In the genomic region with DNA sequence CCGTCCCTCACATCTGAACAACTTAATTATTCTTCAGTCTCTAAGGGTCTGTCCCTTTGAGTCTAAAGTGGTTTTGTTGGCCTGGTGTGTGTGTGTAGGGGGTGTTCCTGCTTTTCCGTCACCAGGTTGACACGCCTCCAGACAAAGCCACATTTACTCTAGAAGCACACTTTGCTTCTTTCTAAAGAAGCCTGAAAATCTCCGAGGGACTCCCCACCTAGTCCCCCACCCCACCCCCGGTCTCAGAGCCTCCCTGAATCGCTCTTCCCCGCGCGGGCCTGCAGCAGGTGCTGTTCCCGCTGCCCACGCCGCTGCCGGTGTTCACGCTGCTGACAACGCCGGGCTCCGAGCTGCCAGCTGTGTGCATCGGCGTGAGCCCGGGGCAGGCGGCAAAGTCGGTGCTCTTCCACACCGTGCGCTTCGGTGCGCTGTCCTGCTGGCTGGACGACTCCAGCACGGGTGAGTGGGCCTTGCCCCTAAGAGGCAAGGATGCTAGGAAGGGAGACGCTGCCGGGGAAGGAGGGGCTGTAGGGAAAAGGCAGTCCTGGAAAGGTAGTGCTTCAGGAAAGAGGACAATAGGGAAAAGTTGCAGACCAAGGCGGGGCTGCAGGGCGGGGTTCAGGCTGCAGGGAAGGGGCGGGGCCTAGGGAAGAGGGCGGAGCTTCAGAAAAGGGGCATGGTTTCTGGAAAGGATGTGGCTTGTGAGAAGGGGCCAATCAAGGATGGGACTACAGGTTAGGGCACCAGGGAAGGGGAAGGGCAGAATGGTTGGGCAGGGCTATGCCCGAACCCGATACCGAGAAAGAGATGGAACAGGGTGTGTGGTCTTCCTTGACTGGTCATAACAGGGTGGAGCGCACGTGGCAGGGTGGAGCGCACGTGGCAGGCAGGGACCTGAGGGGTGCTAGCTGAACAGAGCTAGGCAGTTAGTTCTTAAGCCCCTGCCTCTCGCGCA, we compare ENCODE assay signal across 8 mouse cellular contexts. TPM values are rescaled to one million over a fixed set of nuclear protein-coding genes. Genes with fewer than 3 reads are reported as not detected.
DNase-seq lines count a peak whose midpoint lies in the region; ATAC-seq and TF ChIP-seq lines count a peak whose summit lies in the region.

No protein-coding gene starts in this region.

- H3K4me1 ChIP-seq in embryonic facial prominence, embryonic 12.5 days, result 0 out of 2 replicates have a peak, but pooled peaks cover 6% of the 10 kb centered on the region
- no peaks in the 10 kb centered on the region; the same call in 1 of the 2 replicates for H3K4me1 ChIP-seq in heart, embryonic 12.5 days (replicated peaks)
- H3K4me1 ChIP-seq in kidney, embryonic 14.5 days (ENCODE audit: control insufficient read depth, insufficient read depth, low read length), result peaks cover 9% of the 10 kb centered on the region; the same call in 1 of the 2 replicates
- peaks cover 12% of the 10 kb centered on the region; the same call in 1 of the 2 replicates for H3K4me1 ChIP-seq in lung, embryonic 15.5 days

- no peaks in the 10 kb centered on the region for H3K36me3 ChIP-seq in embryonic facial prominence, embryonic 12.5 days
- H3K36me3 ChIP-seq in heart, embryonic 12.5 days, result no peaks in the 10 kb centered on the region
- H3K36me3 ChIP-seq in kidney, embryonic 14.5 days (ENCODE audit: control insufficient read depth, insufficient read depth, low read length), result no peaks in the 10 kb centered on the region
- no peaks in the 10 kb centered on the region for H3K36me3 ChIP-seq in lung, embryonic 15.5 days

- H3K27ac ChIP-seq in layer of hippocampus, adult 2 months, result no peak overlapping the region
- peak overlapping the region; percentile 61 for H3K27ac ChIP-seq in embryonic facial prominence, embryonic 12.5 days
- H3K27ac ChIP-seq in heart, embryonic 12.5 days (ENCODE audit: poor library complexity, severe bottlenecking), result no peak overlapping the region
- H3K27ac ChIP-seq in kidney, embryonic 14.5 days (ENCODE audit: low read depth, low read length), result peak overlapping the region; percentile 69; the same call in 1 of the 2 replicates
- H3K27ac ChIP-seq in lung, embryonic 15.5 days, result peak overlapping the region; percentile 12; the same call in 1 of the 2 replicates

- H3K27me3 ChIP-seq in embryonic facial prominence, embryonic 12.5 days, result no peaks in the 10 kb centered on the region
- H3K27me3 ChIP-seq in heart, embryonic 12.5 days (replicated peaks), result peaks cover 22% of the 10 kb centered on the region
- H3K27me3 ChIP-seq in kidney, embryonic 14.5 days (ENCODE audit: control insufficient read depth, insufficient read depth, low read length), result no peaks in the 10 kb centered on the region
- no peaks in the 10 kb centered on the region for H3K27me3 ChIP-seq in lung, embryonic 15.5 days

- H3K9ac ChIP-seq in embryonic facial prominence, embryonic 12.5 days, result peak overlapping the region; percentile 69
- H3K9ac ChIP-seq in heart, embryonic 12.5 days, result peak overlapping the region; percentile 71
- H3K9ac ChIP-seq in kidney, embryonic 14.5 days (ENCODE audit: low read depth, low read length), result peak overlapping the region; percentile 70
- H3K9ac ChIP-seq in lung, embryonic 15.5 days, result peak overlapping the region; percentile 38

- TF ChIP-seq CTCF in layer of hippocampus, adult 2 months (conservative IDR thresholded peaks at IDR 0.05), result no peak

- no peaks in the 10 kb centered on the region for H3K9me3 ChIP-seq in embryonic facial prominence, embryonic 12.5 days
- no peaks in the 10 kb centered on the region; the same call in 1 of the 2 replicates for H3K9me3 ChIP-seq in heart, embryonic 12.5 days (replicated peaks)
- H3K9me3 ChIP-seq in kidney, embryonic 14.5 days (ENCODE audit: control insufficient read depth, low read length), result no peaks in the 10 kb centered on the region
- no peaks in the 10 kb centered on the region for H3K9me3 ChIP-seq in lung, embryonic 15.5 days

- peak; percentile 78 for ATAC-seq in embryonic facial prominence, embryonic 12.5 days (ENCODE audit: insufficient number of reproducible peaks, insufficient read depth, low FRiP score, low TSS enrichment)
- peak; percentile 69 for ATAC-seq in heart, embryonic 12.5 days (ENCODE audit: insufficient number of reproducible peaks, low FRiP score)
- peak; percentile 90 for ATAC-seq in kidney, embryonic 14.5 days (ENCODE audit: low FRiP score, low TSS enrichment)
- ATAC-seq in lung, embryonic 15.5 days (ENCODE audit: borderline replicate concordance, extremely low read depth, low FRiP score, low TSS enrichment), result peak; percentile 73
- ATAC-seq in neutrophil, adult 5-6 weeks (ENCODE audit: extremely low read depth, insufficient number of reproducible peaks, low FRiP score, poor library complexity, severe bottlenecking), result peak; percentile 73

- H3K4me2 ChIP-seq in embryonic facial prominence, embryonic 12.5 days (replicated peaks), result peak overlapping the region; percentile 87
- H3K4me2 ChIP-seq in heart, embryonic 12.5 days, result peak overlapping the region; percentile 71
- peak overlapping the region; percentile 92 for H3K4me2 ChIP-seq in kidney, embryonic 14.5 days (replicated peaks; ENCODE audit: low read depth, low read length)
- peak overlapping the region; percentile 83 for H3K4me2 ChIP-seq in lung, embryonic 15.5 days

- peak overlapping the region; percentile 47 for H3K4me3 ChIP-seq in layer of hippocampus, adult 2 months
- H3K4me3 ChIP-seq in embryonic facial prominence, embryonic 12.5 days, result peak overlapping the region; percentile 47
- H3K4me3 ChIP-seq in heart, embryonic 12.5 days, result peak overlapping the region; percentile 47
- H3K4me3 ChIP-seq in kidney, embryonic 14.5 days (ENCODE audit: low read length), result peak overlapping the region; percentile 53
- H3K4me3 ChIP-seq in lung, embryonic 15.5 days, result peak overlapping the region; percentile 47

- 4% methylated on average over 43 of the region's 43 CpGs for WGBS in embryonic facial prominence, embryonic 12.5 days
- 6% methylated on average over 43 of the region's 43 CpGs for WGBS in heart, embryonic 12.5 days
- 6% methylated on average over 43 of the region's 43 CpGs for WGBS in kidney, embryonic 14.5 days
- 5% methylated on average over 43 of the region's 43 CpGs for WGBS in lung, embryonic 15.5 days

- peak in 1 of 2 experiments; percentile 35 for DNase-seq in layer of hippocampus, adult 2 months (ENCODE audit: low spot score in 2 of 2)
- DNase-seq in layer of hippocampus, adult 9-11 months, result no peak
- peak; percentile 82 for DNase-seq in thymus, postnatal 0 days (ENCODE audit: low spot score)

RNA-seq across cellular contexts. Expression of a gene that starts 19.1 kb away (rescaled TPM):
- total RNA-seq in layer of hippocampus, adult 2 months (2021), result 1 to 10 TPM in 1 of 2 experiments, under 1 TPM in 1; 0.90 to 1.8 TPM
- 6.7 and 9.3 TPM in 2 replicates for polyA plus RNA-seq in embryonic facial prominence, embryonic 12.5 days (2016; fragmentation: Nextera tagmentation; extraction: Ambion mirVana)
- polyA plus RNA-seq in heart, embryonic 12.5 days (2016; fragmentation: Nextera tagmentation; extraction: Ambion mirVana), result 5.8 and 6.5 TPM in 2 replicates
- 9.8 and 12.6 TPM in 2 replicates for polyA plus RNA-seq in kidney, embryonic 14.5 days (2014; fragmentation: Nextera tagmentation; extraction: Ambion mirVana)
- polyA plus RNA-seq in lung, embryonic 15.5 days (2015; fragmentation: Nextera tagmentation; extraction: Ambion mirVana), result 7.4 and 9.8 TPM in 2 replicates
- 132 and 154 TPM in 2 replicates for total RNA-seq in neutrophil, adult 5-6 weeks (2017)
- 76.3 and 78.2 TPM in 2 replicates for polyA plus RNA-seq in thymus, postnatal 0 days (2015; fragmentation: Nextera tagmentation; extraction: Ambion mirVana)

RNA-seq across cellular contexts. Expression of a gene that starts 19.3 kb away (rescaled TPM):
- 100 to 1,000 TPM; 198 to 202 TPM for total RNA-seq in layer of hippocampus, adult 2 months (2021)
- polyA plus RNA-seq in embryonic facial prominence, embryonic 12.5 days (2016; fragmentation: Nextera tagmentation; extraction: Ambion mirVana), result 392 and 419 TPM in 2 replicates
- polyA plus RNA-seq in heart, embryonic 12.5 days (2016; fragmentation: Nextera tagmentation; extraction: Ambion mirVana), result 254 and 255 TPM in 2 replicates
- 458 and 497 TPM in 2 replicates for polyA plus RNA-seq in kidney, embryonic 14.5 days (2014; fragmentation: Nextera tagmentation; extraction: Ambion mirVana)
- 360 and 364 TPM in 2 replicates for polyA plus RNA-seq in lung, embryonic 15.5 days (2015; fragmentation: Nextera tagmentation; extraction: Ambion mirVana)
- 191 and 195 TPM in 2 replicates for total RNA-seq in neutrophil, adult 5-6 weeks (2017)
- 497 and 515 TPM in 2 replicates for polyA plus RNA-seq in thymus, postnatal 0 days (2015; fragmentation: Nextera tagmentation; extraction: Ambion mirVana)

RNA-seq across cellular contexts. Expression of a gene that starts 38.8 kb away (rescaled TPM):
- total RNA-seq in layer of hippocampus, adult 2 months (2021), result 100 to 1,000 TPM; 131 to 134 TPM
- polyA plus RNA-seq in embryonic facial prominence, embryonic 12.5 days (2016; fragmentation: Nextera tagmentation; extraction: Ambion mirVana), result 233 and 253 TPM in 2 replicates
- polyA plus RNA-seq in heart, embryonic 12.5 days (2016; fragmentation: Nextera tagmentation; extraction: Ambion mirVana), result 317 and 318 TPM in 2 replicates
- 176 and 239 TPM in 2 replicates for polyA plus RNA-seq in kidney, embryonic 14.5 days (2014; fragmentation: Nextera tagmentation; extraction: Ambion mirVana)
- 287 and 302 TPM in 2 replicates for polyA plus RNA-seq in lung, embryonic 15.5 days (2015; fragmentation: Nextera tagmentation; extraction: Ambion mirVana)
- 29.7 and 36.4 TPM in 2 replicates for total RNA-seq in neutrophil, adult 5-6 weeks (2017)
- polyA plus RNA-seq in thymus, postnatal 0 days (2015; fragmentation: Nextera tagmentation; extraction: Ambion mirVana), result 133 and 138 TPM in 2 replicates

Comparison
In these comparisons a context has a peak if more than half of its experiments do, and no peak if none do; other contexts are left out.
1. H3K27ac ChIP-seq: peak in embryonic facial prominence, embryonic 12.5 days (single experiment), kidney, embryonic 14.5 days (single experiment) and lung, embryonic 15.5 days (single experiment); none in layer of hippocampus, adult 2 months (single experiment) and heart, embryonic 12.5 days (single experiment).
2. Peak in every context shown above with its lines, with median percentiles within 50 percentile points of each other: H3K4me3 ChIP-seq, ATAC-seq, H3K4me2 ChIP-seq and H3K9ac ChIP-seq.